Mouse (Mus musculus) induced T-regulatory cell, adult 2 months (primary cell): ENCODE measurements at regions not wholly inside any gene's neighbourhood (a gene's known extent, or its start where the extent isn't known, plus 50 kb on each side); places are given as distances from the start of the nearest gene placed in this dataset.

Experiments
- DNase-seq: peaks from one replicate; pipeline ENCODE4 v3.0.0-alpha.2; 2012; ENCODE audit warnings: low read depth

DNA sequence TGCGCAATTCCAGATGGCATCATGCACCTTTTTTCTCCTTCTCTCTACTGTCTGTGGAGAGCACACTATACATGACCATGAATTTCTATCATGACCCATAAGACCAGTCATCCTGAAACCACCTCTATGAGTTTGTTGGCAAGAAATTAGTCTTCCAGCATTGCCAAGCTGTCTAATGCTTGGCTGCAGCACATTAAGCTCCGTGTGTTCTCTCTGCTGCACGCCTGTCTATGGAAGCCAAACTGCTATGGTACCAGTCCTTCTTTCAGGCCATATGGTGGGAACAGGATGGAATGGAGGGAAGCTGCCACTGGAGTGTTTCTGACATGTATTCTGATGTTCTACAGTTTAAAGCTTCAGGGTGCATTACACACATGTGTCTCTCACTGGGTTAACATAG, 121.0 kb upstream of the Cblb start:
- peak; percentile 11 for DNase-seq

DNA sequence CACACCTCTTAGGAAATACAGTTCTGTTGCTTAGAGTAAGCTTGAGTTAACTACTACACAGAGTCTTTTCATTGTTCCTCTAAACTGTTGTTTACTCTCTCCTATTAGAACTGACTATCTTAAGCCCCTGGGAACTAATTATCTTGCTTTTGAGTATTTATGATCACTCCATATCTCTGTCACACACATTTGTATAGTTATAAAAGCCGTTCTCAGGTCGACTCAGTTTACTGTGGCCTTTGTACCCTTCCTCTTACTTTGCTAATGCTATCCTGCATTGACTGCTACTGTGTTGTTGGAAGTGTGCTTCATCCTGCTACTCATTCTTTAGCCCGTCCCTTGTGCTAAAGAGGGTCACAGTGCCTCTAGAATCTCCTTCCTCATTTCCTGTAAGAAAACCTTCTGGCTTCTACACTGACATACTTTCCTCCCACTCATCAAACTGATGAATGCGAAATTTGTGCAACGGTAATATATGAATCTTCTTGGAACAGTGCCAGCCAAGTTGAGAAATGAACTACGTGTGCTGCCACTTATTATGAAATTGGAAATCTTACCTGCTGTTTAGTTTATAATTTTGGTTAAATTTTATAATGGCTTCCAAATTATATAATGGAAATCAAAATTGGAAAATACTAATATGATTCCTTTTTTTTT, 119.8 kb upstream of the Cblb start:
- no peak for DNase-seq

GRCm38 (mm10) chr16:51915034-51915928, 115.7 kb upstream of the Cblb start:
- DNase-seq = no peak

- DNase-seq = no peak
Observed at GRCm38 (mm10) chr16:51915929-51916308, 115.1 kb upstream of the Cblb start.

DNA sequence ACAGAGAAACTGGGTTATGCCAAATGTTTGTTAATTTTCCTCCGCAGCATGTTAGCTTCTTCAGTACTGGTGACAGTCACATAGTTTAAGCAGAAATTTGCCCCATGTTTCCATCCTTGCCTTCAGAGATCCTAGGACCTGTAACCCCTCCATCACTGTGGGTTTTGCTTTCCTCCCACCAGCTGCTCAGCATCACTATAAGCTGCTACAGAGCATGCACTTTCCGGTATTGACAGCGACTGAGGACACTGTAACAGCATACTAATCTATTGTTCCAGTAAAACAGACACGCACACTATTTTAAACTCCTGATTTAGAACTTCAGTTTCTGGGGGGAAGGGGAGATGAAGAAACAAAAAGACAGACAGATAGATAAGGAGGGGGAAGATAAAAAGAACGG, 114.7 kb upstream of the Cblb start:
- no peak for DNase-seq

GRCm38 (mm10) chr16:51916820-51917219, 114.2 kb upstream of the Cblb start:
- no peak for DNase-seq

DNA sequence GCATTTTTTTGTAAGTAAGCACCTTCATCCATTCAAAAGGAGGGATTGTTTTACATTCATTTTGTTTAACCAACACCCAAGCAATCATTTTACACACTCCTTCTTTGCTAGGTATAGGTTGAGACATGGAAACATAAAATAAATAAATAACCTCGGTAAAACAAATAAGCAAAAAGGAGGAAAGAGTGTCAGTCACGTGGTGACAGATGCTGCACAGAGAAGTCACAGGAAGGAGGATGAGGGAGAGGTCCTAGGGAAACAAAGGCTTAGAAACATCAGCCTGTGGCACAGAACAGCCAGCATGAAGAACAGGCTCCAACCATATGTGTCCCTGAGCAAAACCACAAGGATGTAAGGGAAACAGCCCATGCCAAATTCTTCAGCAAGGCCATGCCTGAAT, 113.5 kb upstream of the Cblb start:
- DNase-seq = no peak

- DNase-seq = no peak
Observed at GRCm38 (mm10) chr16:51921025-51921424, 110.0 kb upstream of the Cblb start.

- no peak for DNase-seq
Observed at GRCm38 (mm10) chr16:51922589-51922988, 108.4 kb upstream of the Cblb start.

DNA sequence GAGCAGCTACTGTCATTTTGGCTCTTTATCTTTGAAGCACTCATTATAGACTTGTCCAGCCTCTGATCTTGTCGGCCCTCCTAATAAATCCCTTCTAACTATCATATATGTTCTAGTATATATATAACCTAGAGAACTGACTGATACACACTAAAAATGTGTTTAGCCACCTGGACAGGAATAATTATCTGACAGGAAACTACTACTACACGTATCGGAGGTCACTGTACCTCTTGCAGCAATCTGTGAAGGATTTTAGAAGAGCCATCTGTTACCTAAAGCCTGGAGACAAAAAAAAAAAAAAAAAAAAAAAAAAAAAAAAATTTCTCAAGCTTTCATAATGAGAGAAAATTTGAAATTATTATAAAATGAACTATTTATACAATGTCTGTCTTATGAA, 105.4 kb upstream of the Cblb start:
- no peak for DNase-seq

GRCm38 (mm10) chr16:51933122-51933521, 97.9 kb upstream of the Cblb start:
- no peak for DNase-seq

- no peak for DNase-seq
Observed at GRCm38 (mm10) chr16:51933965-51934364, 97.1 kb upstream of the Cblb start.

DNA sequence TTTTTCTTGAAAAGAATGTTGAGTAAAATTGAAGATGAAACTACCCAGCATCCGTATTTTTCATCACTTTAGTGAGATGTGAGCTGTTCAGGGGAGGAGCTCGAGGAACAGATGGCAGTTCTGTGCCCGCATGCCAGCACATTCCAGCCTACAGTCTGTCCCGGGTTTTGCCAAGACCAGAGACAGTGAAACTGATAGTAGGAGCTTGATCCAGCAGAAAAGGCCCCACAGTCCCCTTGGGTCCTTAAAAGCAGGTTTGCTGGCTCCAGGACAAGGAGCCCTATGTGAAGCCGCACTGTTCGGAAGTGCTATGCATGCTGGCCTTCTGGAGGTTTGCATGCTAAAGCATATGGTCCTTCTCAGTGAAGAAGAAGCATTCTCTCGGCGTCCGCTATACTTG, 93.7 kb upstream of the Cblb start:
- DNase-seq = no peak

DNA sequence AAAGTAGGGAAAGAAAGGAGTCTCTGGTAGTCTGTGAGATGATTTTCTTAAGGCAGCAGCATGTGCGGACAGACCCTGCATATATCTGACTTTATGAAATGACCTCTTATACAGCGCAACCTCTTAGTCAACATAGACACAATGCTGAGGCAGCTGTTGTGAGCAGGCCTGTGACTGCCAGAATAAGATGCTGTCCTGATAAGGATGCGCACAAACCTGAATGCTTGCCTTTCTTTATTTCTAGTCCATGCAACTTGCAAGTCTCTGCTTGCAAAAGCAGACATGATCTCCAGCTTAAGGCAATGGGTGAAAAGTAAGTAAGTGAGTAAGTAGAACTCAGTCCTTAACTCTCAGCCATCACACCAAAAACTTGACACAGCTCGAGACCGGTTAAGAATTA, 92.0 kb upstream of the Cblb start:
- DNase-seq = no peak

DNA sequence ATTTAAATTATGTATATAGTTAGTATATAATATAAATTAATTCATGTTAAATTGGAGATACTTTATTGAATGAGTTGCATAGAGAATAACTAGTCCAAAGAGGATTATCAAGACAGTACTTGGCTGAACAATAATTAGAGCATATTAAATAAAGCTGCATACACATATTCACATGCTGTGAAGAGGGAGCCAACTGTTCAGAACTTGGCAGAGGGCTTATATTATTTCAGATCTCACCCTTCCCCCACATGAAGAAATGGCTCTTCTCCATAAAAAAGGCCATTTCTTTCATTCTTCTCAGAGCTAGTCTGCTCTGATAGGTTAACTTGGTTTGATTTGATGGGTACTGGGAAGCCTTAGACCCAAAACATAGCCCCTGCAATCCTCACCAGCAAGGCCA, 90.5 kb upstream of the Cblb start:
- DNase-seq = no peak

DNA sequence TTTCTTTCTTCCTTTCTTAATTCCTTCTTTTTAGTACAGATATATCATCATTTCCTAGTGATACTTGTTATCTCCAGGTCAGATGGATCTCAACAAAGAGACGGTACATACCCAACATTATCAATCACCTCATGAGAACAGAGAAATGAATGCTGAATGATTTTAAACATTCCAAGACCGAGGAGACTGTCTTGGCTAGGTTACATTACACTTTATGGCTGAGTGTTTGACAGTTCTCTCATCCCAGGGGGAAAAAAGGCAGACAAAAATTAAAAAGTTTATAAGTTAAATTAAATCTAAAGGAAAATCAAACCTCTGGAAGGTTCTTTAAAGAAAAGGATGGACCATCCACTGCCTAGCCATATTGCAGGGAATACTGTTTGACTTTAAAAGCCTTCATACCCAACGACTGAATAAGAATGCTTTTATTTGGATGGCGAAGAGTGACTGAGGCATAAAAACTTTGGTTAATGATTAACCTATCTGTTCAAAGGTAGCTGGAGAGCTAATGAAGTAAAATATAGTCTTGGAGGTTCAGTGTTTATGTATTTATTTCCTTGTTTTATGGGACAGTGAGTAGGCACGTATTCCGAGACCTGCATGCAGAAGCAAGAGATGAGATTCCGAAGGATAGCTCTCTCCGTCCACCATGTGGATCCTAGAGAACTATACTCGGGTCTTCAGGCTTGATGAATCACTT, 88.4 kb upstream of the Cblb start:
- DNase-seq = no peak

DNA sequence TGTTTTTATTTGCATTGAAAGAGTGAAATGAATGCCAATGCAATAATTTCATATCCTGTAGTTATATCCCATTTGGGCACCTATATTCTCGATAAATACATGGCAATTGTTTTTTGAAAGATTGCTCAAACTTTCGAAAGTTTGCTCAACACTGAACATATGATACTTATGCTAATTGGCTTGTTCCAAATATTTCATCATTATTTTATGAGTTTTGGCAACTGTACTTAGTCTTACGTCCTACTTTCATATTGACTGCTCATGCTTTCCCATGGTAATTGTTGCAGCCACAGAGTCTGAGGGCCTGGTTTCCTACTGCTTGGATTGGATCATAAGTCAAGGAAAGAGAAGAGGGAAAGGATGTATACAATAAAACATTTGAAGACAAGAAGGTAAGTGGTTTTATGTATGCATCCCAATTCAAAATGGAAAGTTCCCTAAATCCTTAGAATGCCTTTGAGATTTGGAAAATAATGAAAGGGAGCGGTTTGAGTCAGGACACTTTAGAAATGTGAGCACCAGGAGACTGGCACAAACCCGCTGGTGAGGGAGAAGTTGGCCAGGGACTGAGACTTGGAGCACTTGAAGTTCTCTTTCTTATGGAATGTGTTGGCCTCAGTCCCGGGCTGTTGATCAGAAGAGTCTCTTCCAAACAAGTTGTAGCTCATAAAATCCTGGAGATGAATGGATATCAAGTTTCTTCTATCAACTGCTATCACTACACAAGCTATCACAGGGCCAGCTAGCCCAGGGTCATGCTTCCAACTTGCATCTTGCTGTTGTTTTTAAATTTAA, 63.8 kb upstream of the Cblb start:
- no peak for DNase-seq
